Mouse (Mus musculus) G1E (cell line): ENCODE data around the gene Cenpk. TPM values are rescaled to one million over a fixed set of nuclear protein-coding genes. Genes with fewer than 3 reads are reported as not detected.

Source experiments
- ATAC-seq: 2 replicates; pipeline ENCODE4 v1.8.0; 2016; ENCODE audit warnings: mild to moderate bottlenecking; ENCODE audit not compliant: insufficient number of reproducible peaks, poor library complexity, low FRiP score, severe bottlenecking; ENCODE audit errors: extremely low read depth
- DNase-seq: peaks from one replicate; pipeline ENCODE4 v3.0.0; 2012; ENCODE audit warnings: low spot score
- H3K27me3 ChIP-seq: 2 replicates; pipeline ENCODE4 v1.6.1; 2012; ENCODE audit warnings: mild to moderate bottlenecking, low read length, inconsistent platforms; ENCODE audit not compliant: insufficient read depth
- H3K36me3 ChIP-seq: replicated peaks from 2 replicates; pipeline ENCODE3; 2012; ENCODE audit warnings: mild to moderate bottlenecking, inconsistent platforms
- H3K4me1 ChIP-seq: 2 replicates; pipeline ENCODE4 v1.6.1; 2012; ENCODE audit warnings: low read depth, low read length, inconsistent platforms, mixed read lengths; ENCODE audit not compliant: insufficient read depth
- H3K4me3 ChIP-seq: 2 replicates; pipeline ENCODE4 v1.5.1; 2012; ENCODE audit warnings: low read depth, mild to moderate bottlenecking, inconsistent platforms, low read length, moderate library complexity, mixed read lengths
- H3K9me3 ChIP-seq: replicated peaks from 2 replicates; pipeline ENCODE4 v1.6.1; 2012; ENCODE audit warnings: inconsistent platforms
- CTCF ChIP-seq: IDR thresholded peaks from 2 replicates; pipeline ENCODE4 v1.5.1; 2012; ENCODE audit warnings: low read depth, low read length, inconsistent platforms, mixed read lengths
- GATA1 ChIP-seq: IDR thresholded peaks from 2 replicates; pipeline ENCODE4 v1.6.1; 2012; ENCODE audit warnings: borderline replicate concordance, low read length, inconsistent platforms, mixed read lengths
- GATA2 ChIP-seq: IDR thresholded peaks from 2 replicates; pipeline ENCODE4 v1.6.1; 2012; ENCODE audit warnings: low read depth, low read length, inconsistent platforms, borderline replicate concordance
- POLR2AphosphoS5 ChIP-seq: IDR thresholded peaks from 2 replicates; pipeline ENCODE4 v1.6.1; 2012; ENCODE audit warnings: low read depth, low read length, inconsistent platforms; ENCODE audit not compliant: insufficient replicate concordance
- TAL1 ChIP-seq: conservative IDR thresholded peaks from 2 replicates; pipeline ENCODE4 v1.6.1; 2012; ENCODE audit warnings: low read depth, low read length, inconsistent platforms, mixed read lengths
- polyA plus RNA-seq: library from polyadenylated mRNA; stranded (reverse); fragments of >175 nt; gene quantifications from 2 replicates; pipeline ENCODE4 v1.2.3, GENCODE M21; 2012
- total RNA-seq, 2 experiments: library from RNA; stranded (forward) in 1 of 2; stranded (reverse) in 1 of 2; fragments of 200-1000 nt in 1 of 2; fragments of >200 nt in 1 of 2; fragmentation: Nextera tagmentation in 1 of 2; gene quantifications; 2 replicates each; pipeline ENCODE4 v1.2.3; 2014 to 2017

The Cenpk gene
- total and polyA plus RNA-seq, 3 experiments: 6.2 to 119 (median 83.0) TPM

- H3K27me3 ChIP-seq: no peaks in the 10 kb centered on the region
- H3K4me1 ChIP-seq: peaks cover 17% of the 10 kb centered on the region
- TF ChIP-seq GATA1 (no peak), POLR2AphosphoS5 (no peak), TAL1 (no peak), CTCF (no peak), GATA2 (no peak)
- ATAC-seq: no peak
- no peaks in the 10 kb centered on the region for H3K36me3 ChIP-seq
- peak within 1 kb of the TSS; percentile 69 for H3K4me3 ChIP-seq
- no peaks in the 10 kb centered on the region for H3K9me3 ChIP-seq
- DNase-seq: no peak
These were observed 59.2 kb downstream of the Cenpk start, which contains the start of gene Adamts6 for GRCm38 (mm10) chr13:104287366-104288225. Gene Adamts6 (plus strand): TSS chr13:104287835.

- H3K36me3 ChIP-seq: no peaks in the 10 kb centered on the region
- peaks cover 17% of the 10 kb centered on the region for H3K4me1 ChIP-seq
- no peak for TF ChIP-seq GATA2
- TF ChIP-seq TAL1: no peak
- no peak for TF ChIP-seq GATA1
- no peak for TF ChIP-seq CTCF
- no peak for TF ChIP-seq POLR2AphosphoS5
- ATAC-seq (no peak), DNase-seq (no peak)
- peak overlapping the region; percentile 69; the same call in 1 of the 2 replicates for H3K4me3 ChIP-seq
- H3K9me3 ChIP-seq: no peaks in the 10 kb centered on the region
- no peaks in the 10 kb centered on the region for H3K27me3 ChIP-seq
These were observed 59.9 kb downstream of the Cenpk start for GRCm38 (mm10) chr13:104288226-104288859.

GRCm38 (mm10) chr13:104289176-104289575 is 60.8 kb downstream of the Cenpk start:
- DNase-seq (no peak), ATAC-seq (no peak)
- Histone ChIP-seq H3K36me3 (no peaks in the 10 kb centered on the region), H3K9me3 (no peaks in the 10 kb centered on the region), H3K27me3 (no peaks in the 10 kb centered on the region), H3K4me1 (peaks cover 17% of the 10 kb centered on the region), H3K4me3 (no peak overlapping the region)
- TF ChIP-seq POLR2AphosphoS5 (no peak), GATA1 (no peak)

GRCm38 (mm10) chr13:104295472-104295871 is 67.1 kb downstream of the Cenpk start:
- H3K9me3 ChIP-seq: no peaks in the 10 kb centered on the region
- H3K4me3 ChIP-seq: no peak overlapping the region
- no peaks in the 10 kb centered on the region for H3K36me3 ChIP-seq
- no peaks in the 10 kb centered on the region for H3K27me3 ChIP-seq
- TF ChIP-seq POLR2AphosphoS5 (no peak), GATA2 (no peak)
- no peak for ATAC-seq
- peaks cover 3% of the 10 kb centered on the region; the same call in 1 of the 2 replicates for H3K4me1 ChIP-seq
- DNase-seq: no peak

Other genes with a start within 250 kb of the Cenpk start
- 17.6 and 29.4 TPM in 2 replicates for gene Nln, start 119.0 kb upstream of the Cenpk start, total RNA-seq (2014; fragmentation: Nextera tagmentation)
- gene Nln, start 119.0 kb upstream of the Cenpk start, total RNA-seq (2017): 31.7 and 39.1 TPM in 2 replicates
- 9.6 and 15.4 TPM in 2 replicates for gene Nln, start 119.0 kb upstream of the Cenpk start, polyA plus RNA-seq
- gene Sgtb, start 118.9 kb upstream of the Cenpk start, total RNA-seq (2014; fragmentation: Nextera tagmentation): 0.23 TPM in 1 of 2 replicates, not detected in the other
- gene Sgtb, start 118.9 kb upstream of the Cenpk start, total RNA-seq (2017): 0.16 and 0.29 TPM in 2 replicates
- 0.13 and 0.15 TPM in 2 replicates for gene Sgtb, start 118.9 kb upstream of the Cenpk start, polyA plus RNA-seq
- gene Trappc13, start 50.1 kb upstream of the Cenpk start, total RNA-seq (2014; fragmentation: Nextera tagmentation): 64.5 and 66.2 TPM in 2 replicates
- 71.1 and 73.6 TPM in 2 replicates for gene Trappc13, start 50.1 kb upstream of the Cenpk start, total RNA-seq (2017)
- 0.99 and 3.0 TPM in 2 replicates for gene Trappc13, start 50.1 kb upstream of the Cenpk start, polyA plus RNA-seq
- gene Trim23, start 49.8 kb upstream of the Cenpk start, total RNA-seq (2014; fragmentation: Nextera tagmentation): 19.4 and 19.6 TPM in 2 replicates
- gene Trim23, start 49.8 kb upstream of the Cenpk start, total RNA-seq (2017): 28.3 and 29.6 TPM in 2 replicates
- gene Trim23, start 49.8 kb upstream of the Cenpk start, polyA plus RNA-seq: 0.87 and 1.3 TPM in 2 replicates
- 120 and 130 TPM in 2 replicates for gene Ppwd1, start 232 bp downstream of the Cenpk start, total RNA-seq (2014; fragmentation: Nextera tagmentation)
- 47.8 and 60.8 TPM in 2 replicates for gene Ppwd1, start 232 bp downstream of the Cenpk start, total RNA-seq (2017)
- gene Ppwd1, start 232 bp downstream of the Cenpk start, polyA plus RNA-seq: 5.9 and 7.8 TPM in 2 replicates
- 11.8 and 13.4 TPM in 2 replicates for gene Adamts6, start 59.2 kb downstream of the Cenpk start, total RNA-seq (2014; fragmentation: Nextera tagmentation)
- gene Adamts6, start 59.2 kb downstream of the Cenpk start, total RNA-seq (2017): 11.9 and 12.5 TPM in 2 replicates
- 0.13 and 0.26 TPM in 2 replicates for gene Adamts6, start 59.2 kb downstream of the Cenpk start, polyA plus RNA-seq